Mouse (Mus musculus) limb, embryonic 15.5 days (tissue): ENCODE measurements at regions not wholly inside any gene's neighbourhood (a gene's known extent, or its start where the extent isn't known, plus 50 kb on each side); places are given as distances from the start of the nearest gene placed in this dataset.

Source experiments
- ATAC-seq: fragments of 200-750 bp; cut with Nextera tagmentation; 2 replicates; pipeline ENCODE4 v1.8.0; 2017; ENCODE audit warnings: low read depth, moderate TSS enrichment; ENCODE audit not compliant: insufficient number of reproducible peaks, low FRiP score, low TSS enrichment
- H3K27ac ChIP-seq: fragments of 300-500 bp; sonication (generic); 2 replicates; pipeline ENCODE4 v1.5.1; 2015; ENCODE audit warnings: moderate library complexity, mild to moderate bottlenecking, inconsistent platforms
- H3K27me3 ChIP-seq: fragments of 300-500 bp; sonication (generic); 2 replicates; pipeline ENCODE4 v1.6.1; 2015; ENCODE audit warnings: inconsistent platforms
- H3K36me3 ChIP-seq: fragments of 300-500 bp; sonication (generic); 2 replicates; pipeline ENCODE4 v1.6.1; 2015; ENCODE audit warnings: inconsistent platforms
- H3K4me1 ChIP-seq: fragments of 300-500 bp; sonication (generic); 2 replicates; pipeline ENCODE4 v1.6.1; 2015; ENCODE audit warnings: inconsistent platforms
- H3K4me2 ChIP-seq: fragments of 300-500 bp; sonication (generic); 2 replicates; pipeline ENCODE4 v1.6.1; 2015; ENCODE audit warnings: mild to moderate bottlenecking, inconsistent platforms
- H3K4me3 ChIP-seq: fragments of 300-500 bp; sonication (generic); 2 replicates; pipeline ENCODE4 v1.5.1; 2015; ENCODE audit warnings: mild to moderate bottlenecking, inconsistent platforms
- H3K9ac ChIP-seq: fragments of 300-500 bp; sonication (generic); 2 replicates; pipeline ENCODE4 v1.6.1; 2015; ENCODE audit warnings: inconsistent platforms
- H3K9me3 ChIP-seq: fragments of 300-500 bp; sonication (generic); 2 replicates; pipeline ENCODE4 v1.6.1; 2016; ENCODE audit warnings: inconsistent platforms
- WGBS: fragments of 180-500 bp; shearing (Covaris S2); methylation state at CpG from one replicate; pipeline ENCODE4 v1.1.7; 2015; 5-methylcytosine and 5-hydroxymethylcytosine counted together

DNA sequence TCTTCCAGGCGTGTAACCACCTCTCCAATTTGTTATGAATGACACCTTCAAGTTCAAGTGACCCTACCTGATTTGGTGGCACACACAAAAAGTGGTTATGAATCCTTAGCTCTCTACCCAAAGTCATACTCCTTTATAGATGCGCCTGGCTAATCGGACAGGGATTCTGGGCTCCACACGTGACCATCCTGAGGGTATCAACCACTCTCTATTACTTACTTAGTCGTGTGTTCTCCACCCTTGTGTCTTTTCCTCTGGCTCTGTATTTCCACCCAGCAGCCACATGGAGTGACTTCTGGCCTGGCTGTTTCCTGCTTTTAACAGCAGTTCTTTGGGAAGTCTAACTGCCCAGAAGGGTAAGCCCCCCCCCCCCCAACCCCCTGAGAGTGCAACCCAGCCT is 127.4 kb upstream of the Klf14 start:
- Histone ChIP-seq H3K9ac (no peak overlapping the region), H3K4me2 (no peak overlapping the region), H3K27ac (no peak overlapping the region), H3K36me3 (no peaks in the 10 kb centered on the region), H3K4me3 (no peak overlapping the region), H3K27me3 (no peaks in the 10 kb centered on the region), H3K9me3 (no peaks in the 10 kb centered on the region), H3K4me1 (peaks cover 36% of the 10 kb centered on the region)
- 84% methylated on average over 5 of the region's 5 CpGs for WGBS
- ATAC-seq: no peak

DNA sequence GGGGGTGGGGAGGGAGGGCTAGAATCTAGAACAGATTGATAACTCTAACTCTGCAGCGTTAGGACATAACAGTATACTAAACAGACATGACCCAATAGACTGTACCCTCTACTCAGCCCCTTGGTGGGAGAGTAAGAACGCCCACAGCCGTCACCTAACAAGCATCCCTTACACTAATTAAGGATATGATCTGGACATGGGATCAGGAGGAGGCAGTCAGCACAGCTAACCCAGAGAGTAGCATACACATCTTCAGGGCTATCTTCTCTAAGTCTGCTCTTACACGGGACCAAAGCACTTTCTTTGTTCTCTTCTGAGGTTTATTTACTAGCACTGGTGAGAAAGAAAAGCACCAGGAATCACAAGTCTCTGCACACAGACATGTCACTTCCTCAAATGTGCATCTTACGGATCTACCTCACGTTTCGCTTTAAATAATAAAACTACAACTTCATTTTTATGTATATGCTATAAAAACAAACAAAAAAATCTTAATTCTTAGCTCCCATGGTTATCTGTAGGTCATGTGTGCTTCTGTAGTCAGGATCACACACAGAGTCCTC is 128.0 kb upstream of the Klf14 start:
- H3K27me3 ChIP-seq: no peaks in the 10 kb centered on the region
- H3K9ac ChIP-seq: no peak overlapping the region
- 69% methylated on average over 7 of the region's 7 CpGs for WGBS
- H3K9me3 ChIP-seq: no peaks in the 10 kb centered on the region
- ATAC-seq: no peak
- H3K27ac ChIP-seq: no peak overlapping the region
- peaks cover 36% of the 10 kb centered on the region for H3K4me1 ChIP-seq
- H3K36me3 ChIP-seq: no peaks in the 10 kb centered on the region
- no peak overlapping the region for H3K4me2 ChIP-seq
- no peak overlapping the region for H3K4me3 ChIP-seq

DNA sequence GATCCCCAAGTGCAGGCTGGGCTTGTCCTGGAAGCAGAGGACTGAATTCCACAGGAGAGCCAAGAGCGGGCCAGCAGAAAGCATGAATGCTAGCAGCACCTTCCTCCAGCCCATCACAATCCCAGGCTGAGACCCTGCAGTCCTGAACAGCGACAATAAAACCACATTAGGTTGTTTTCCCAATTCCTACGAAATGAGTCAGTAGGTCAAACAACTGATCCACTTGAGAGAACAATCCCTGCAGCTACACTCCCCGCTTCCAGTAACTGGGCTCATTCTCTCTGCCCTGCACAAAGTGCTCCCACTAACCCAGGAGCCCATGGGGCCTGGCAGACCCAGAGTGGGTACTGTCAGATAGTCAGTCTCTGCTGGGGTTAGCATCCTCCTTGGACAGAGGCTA is 128.6 kb upstream of the Klf14 start:
- Histone ChIP-seq H3K4me1 (peaks cover 29% of the 10 kb centered on the region), H3K4me3 (no peak overlapping the region), H3K9me3 (no peaks in the 10 kb centered on the region), H3K36me3 (no peaks in the 10 kb centered on the region), H3K27me3 (no peaks in the 10 kb centered on the region), H3K9ac (no peak overlapping the region), H3K4me2 (no peak overlapping the region), H3K27ac (no peak overlapping the region)
- no peak for ATAC-seq
- WGBS: 59% methylated on average over 4 of the region's 4 CpGs

DNA sequence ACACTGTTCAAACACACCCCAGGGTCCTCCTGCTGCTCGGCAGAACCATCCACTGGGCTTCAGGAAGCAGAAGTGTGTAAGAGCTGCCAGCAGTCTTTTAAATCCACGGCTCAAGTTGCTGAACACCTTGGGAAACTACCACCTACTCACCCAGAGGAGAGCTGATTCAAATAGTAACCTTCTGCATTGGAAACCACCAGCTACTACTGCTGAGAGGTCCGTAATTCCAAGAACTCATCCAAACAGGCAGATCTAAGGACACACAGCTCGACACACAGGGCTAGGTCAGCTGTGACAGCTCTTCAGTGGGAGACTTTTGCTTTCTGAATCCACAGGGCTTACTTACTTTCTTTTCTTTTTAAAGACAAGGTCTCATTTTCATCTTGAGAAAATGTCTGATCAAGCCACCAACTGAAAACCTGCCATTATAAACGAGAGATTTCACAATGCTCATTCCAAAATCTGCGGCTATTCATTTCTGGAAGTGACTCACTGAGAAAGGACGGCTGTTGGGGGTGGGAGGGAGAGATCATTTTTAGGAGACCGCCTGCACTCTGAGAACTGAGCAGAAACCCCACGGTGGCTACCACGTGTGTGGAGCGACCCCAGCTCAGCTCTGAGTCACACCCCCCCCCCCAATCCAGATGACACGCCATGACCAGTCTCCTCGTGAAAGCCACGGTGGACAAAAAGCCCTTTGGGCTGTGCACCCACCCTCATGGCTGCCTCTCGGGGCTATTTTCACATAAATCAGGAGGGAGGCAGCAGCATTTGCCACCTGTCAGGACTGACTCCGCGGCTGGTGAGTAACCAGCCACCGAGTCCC is 129.5 kb upstream of the Klf14 start:
- Histone ChIP-seq H3K36me3 (no peaks in the 10 kb centered on the region), H3K9ac (no peak overlapping the region), H3K4me1 (peaks cover 22% of the 10 kb centered on the region), H3K27ac (0 out of 2 replicates have a peak overlapping the region, but pooled peaks have one; percentile 17), H3K9me3 (no peaks in the 10 kb centered on the region), H3K4me3 (peak overlapping the region; percentile 23), H3K4me2 (peak overlapping the region; percentile 56), H3K27me3 (no peaks in the 10 kb centered on the region)
- 13% methylated on average over 18 of the region's 18 CpGs for WGBS
- no peak for ATAC-seq

DNA sequence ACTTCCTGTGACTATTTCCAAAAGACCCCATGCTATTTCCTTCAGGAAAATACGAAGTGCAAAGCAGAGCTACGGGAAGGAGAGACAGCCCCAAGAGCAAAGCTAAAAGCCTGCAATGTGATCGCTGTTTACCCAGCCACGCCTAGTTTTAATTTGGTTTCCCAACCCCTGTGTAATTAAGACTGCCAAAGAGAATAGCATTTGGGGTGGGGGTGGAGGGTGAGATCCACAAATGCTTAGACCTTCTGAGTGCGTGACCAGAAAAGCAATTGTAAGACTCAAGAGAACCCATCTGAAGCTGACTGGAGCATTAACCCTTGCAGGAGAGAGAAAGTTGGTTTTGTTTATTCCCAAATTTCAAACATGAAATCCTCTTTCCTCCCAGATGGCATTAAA is 130.1 kb upstream of the Klf14 start:
- no peaks in the 10 kb centered on the region for H3K27me3 ChIP-seq
- peak overlapping the region; percentile 56 for H3K4me2 ChIP-seq
- 13% methylated on average over 5 of the region's 5 CpGs for WGBS
- no peaks in the 10 kb centered on the region for H3K36me3 ChIP-seq
- H3K27ac ChIP-seq: 0 out of 2 replicates have a peak overlapping the region, but pooled peaks have one; percentile 17
- H3K9ac ChIP-seq: no peak overlapping the region
- peaks cover 19% of the 10 kb centered on the region for H3K4me1 ChIP-seq
- peak overlapping the region; percentile 23 for H3K4me3 ChIP-seq
- H3K9me3 ChIP-seq: no peaks in the 10 kb centered on the region
- ATAC-seq: no peak

DNA sequence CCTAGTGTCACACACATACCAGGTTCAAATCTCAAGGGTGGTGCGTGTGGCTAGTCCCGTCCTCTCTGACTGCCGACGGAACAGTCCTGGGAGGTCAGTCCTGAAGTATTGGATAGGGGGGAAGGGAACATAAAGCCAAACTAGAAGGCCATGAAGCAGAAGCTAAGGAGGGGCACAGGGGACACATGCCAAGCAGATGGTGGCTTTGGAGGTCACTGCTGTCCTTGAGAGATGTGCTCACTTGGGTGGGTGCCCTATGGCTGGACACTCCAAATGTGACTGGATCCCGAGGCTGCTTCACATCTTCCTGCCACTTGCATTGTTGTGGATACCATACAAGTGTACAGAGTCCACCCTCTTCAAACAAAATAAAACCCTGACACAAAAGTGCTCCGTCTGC is 131.4 kb upstream of the Klf14 start:
- H3K9me3 ChIP-seq: no peaks in the 10 kb centered on the region
- no peak overlapping the region for H3K27ac ChIP-seq
- no peak overlapping the region for H3K9ac ChIP-seq
- H3K4me2 ChIP-seq: no peak overlapping the region
- 89% methylated on average over 6 of the region's 6 CpGs for WGBS
- no peaks in the 10 kb centered on the region for H3K36me3 ChIP-seq
- no peaks in the 10 kb centered on the region for H3K27me3 ChIP-seq
- H3K4me1 ChIP-seq: peaks cover 19% of the 10 kb centered on the region
- no peak overlapping the region for H3K4me3 ChIP-seq
- ATAC-seq: no peak

DNA sequence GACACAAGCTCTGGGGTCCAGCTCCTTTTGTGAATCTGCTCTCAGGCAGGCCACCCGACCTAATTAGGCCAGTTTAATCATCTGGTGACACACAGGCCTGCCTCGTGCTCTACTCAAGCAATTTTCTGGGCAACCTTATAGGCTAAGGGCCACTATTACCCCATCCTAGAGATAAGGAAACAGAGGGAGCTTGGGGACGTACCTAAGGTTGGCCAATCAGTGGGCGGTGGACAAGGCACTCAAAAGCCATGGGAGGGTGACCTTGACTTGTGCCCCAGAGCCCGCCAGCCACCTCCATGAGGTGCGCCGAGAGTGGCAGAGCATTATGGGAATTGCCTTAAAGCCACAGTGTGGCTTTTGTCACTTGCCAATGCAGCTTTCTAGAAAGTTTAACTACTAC is 131.9 kb upstream of the Klf14 start:
- no peaks in the 10 kb centered on the region for H3K36me3 ChIP-seq
- WGBS: 75% methylated on average over 7 of the region's 7 CpGs
- no peaks in the 10 kb centered on the region for H3K27me3 ChIP-seq
- no peak overlapping the region for H3K9ac ChIP-seq
- no peak for ATAC-seq
- H3K27ac ChIP-seq: no peak overlapping the region
- no peak overlapping the region for H3K4me2 ChIP-seq
- peaks cover 19% of the 10 kb centered on the region for H3K4me1 ChIP-seq
- no peaks in the 10 kb centered on the region for H3K9me3 ChIP-seq
- H3K4me3 ChIP-seq: no peak overlapping the region

DNA sequence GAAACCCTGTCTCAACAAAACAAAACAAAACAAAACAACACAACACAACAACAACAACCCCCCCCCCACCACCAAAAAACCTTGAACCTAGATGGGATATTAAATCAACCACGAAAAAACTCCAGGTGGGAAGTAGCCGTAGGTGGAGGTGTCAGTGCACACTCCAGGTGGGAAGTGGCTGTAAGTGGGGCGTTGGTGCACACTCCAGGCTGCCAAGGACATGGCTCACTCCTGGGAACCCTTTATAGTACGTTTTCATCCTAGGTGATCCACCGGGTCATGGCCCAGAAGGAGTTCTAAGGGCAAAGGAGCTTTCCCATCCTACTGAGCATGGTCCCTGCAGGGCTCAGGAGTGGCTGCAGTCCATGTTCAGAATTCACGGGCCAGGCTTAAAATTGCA is 133.4 kb upstream of the Klf14 start:
- Histone ChIP-seq H3K36me3 (no peaks in the 10 kb centered on the region), H3K4me1 (peaks cover 30% of the 10 kb centered on the region), H3K27ac (no peak overlapping the region), H3K9ac (no peak overlapping the region), H3K9me3 (no peaks in the 10 kb centered on the region), H3K4me2 (no peak overlapping the region), H3K27me3 (no peaks in the 10 kb centered on the region), H3K4me3 (no peak overlapping the region)
- no peak for ATAC-seq
- 80% methylated on average over 6 of the region's 6 CpGs for WGBS

DNA sequence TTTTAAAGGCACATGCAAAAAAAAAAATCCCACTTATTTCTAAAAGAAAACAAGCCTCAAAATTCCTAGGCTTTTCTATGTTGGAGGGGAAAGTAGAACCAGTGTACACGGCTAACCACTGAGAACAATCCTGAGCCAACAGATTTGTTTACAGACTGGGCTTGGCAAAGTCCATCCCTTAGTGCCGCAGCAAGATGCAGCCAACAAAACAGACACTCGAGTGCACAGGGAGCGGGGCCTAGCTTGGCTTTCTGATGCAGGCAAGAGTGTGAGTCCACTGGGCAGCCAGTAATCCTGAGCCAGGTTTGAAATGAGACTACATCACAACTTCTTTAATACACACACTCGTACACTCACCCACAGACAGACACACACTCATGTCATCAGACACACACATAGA is 133.9 kb upstream of the Klf14 start:
- Histone ChIP-seq H3K4me2 (no peak overlapping the region), H3K27ac (no peak overlapping the region), H3K9ac (no peak overlapping the region), H3K27me3 (no peaks in the 10 kb centered on the region), H3K4me3 (no peak overlapping the region), H3K4me1 (peaks cover 30% of the 10 kb centered on the region), H3K9me3 (no peaks in the 10 kb centered on the region), H3K36me3 (no peaks in the 10 kb centered on the region)
- 70% methylated on average over 5 of the region's 5 CpGs for WGBS
- no peak for ATAC-seq

DNA sequence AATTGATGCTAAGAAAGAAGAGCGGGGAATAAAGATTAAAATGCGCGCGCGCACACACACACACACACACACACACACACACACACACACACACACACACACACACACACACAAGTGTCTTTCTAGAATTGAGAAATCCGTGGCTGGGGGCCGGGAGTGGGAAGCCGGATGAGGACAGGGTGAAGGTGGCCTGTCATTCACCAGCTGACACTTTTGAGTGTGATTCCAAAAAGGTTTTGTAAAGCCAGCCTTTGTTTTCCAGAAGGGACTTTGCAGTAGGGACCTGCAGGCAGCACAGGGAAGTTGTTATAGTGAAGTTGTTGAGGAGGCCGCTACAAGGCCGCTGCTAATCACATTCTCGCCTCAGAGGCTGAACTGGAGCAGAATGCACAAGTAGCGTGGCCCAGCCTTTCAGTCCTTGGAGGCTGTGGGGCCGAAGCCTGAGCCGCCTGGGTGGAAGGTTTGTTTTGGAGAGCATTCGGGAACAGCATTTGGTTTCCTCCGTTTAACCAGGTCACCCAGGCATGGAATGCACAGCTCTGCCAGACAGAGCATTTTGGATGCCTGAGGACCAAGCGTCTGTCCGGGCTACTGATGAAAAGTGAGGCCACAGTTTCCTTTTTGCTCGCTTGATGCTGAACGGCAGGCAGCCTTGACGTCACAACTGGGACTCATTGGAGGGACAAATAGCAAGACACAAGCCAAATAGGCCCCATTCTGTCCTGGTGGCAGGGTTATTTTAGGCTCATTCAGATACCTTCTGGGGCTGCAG is 137.3 kb upstream of the Klf14 start:
- WGBS: 55% methylated on average over 17 of the region's 21 CpGs
- H3K4me2 ChIP-seq: no peak overlapping the region
- H3K36me3 ChIP-seq: no peaks in the 10 kb centered on the region
- ATAC-seq: no peak
- H3K4me3 ChIP-seq: no peak overlapping the region
- H3K27ac ChIP-seq: 0 out of 2 replicates have a peak overlapping the region, but pooled peaks have one; percentile 1
- no peaks in the 10 kb centered on the region for H3K9me3 ChIP-seq
- H3K9ac ChIP-seq: no peak overlapping the region
- H3K4me1 ChIP-seq: peaks cover 13% of the 10 kb centered on the region
- no peaks in the 10 kb centered on the region for H3K27me3 ChIP-seq

DNA sequence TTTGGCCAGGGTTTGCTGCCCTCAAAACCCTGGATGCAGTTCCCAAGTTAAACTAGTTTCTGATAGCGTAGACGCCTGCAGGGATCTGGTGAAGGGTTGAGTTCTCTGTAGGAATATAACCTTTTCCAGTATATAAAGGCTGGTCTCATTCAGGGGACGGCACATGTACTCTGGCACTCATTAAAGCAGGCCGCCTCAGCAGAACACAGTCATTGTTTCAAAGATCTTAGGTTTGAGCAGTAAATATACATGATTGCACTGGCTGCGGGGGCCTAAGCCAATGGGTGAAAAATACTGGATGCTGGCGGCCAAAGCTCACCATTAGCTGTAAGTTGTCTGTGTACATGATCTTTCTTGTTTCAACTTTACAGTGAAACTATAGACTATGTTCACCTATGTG is 137.9 kb upstream of the Klf14 start:
- WGBS: 61% methylated on average over 6 of the region's 6 CpGs
- Histone ChIP-seq H3K9me3 (no peaks in the 10 kb centered on the region), H3K4me3 (no peak overlapping the region), H3K4me1 (peaks cover 13% of the 10 kb centered on the region), H3K27ac (0 out of 2 replicates have a peak overlapping the region, but pooled peaks have one; percentile 1), H3K36me3 (no peaks in the 10 kb centered on the region), H3K27me3 (no peaks in the 10 kb centered on the region), H3K4me2 (no peak overlapping the region), H3K9ac (no peak overlapping the region)
- no peak for ATAC-seq

DNA sequence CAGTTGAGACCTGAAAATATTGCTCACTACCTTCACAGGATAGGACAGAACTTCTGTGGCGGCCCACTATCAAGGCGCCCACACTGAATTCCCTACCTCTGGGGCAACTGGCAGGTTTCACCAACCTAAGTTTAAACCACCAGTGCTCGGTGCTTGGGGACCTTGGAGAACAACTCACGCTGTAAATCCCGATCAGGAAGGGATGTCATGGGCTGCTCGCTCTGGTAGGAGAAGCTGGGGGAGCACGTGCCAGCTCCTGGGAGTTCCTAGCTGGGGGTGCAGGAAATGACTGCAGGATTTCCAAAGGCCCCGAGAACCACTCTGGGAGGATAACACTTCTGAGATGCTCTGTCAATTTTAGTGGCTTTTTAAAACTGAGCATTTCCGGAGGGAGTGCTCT is 138.4 kb upstream of the Klf14 start:
- Histone ChIP-seq H3K4me2 (no peak overlapping the region), H3K9ac (no peak overlapping the region), H3K27me3 (no peaks in the 10 kb centered on the region), H3K9me3 (no peaks in the 10 kb centered on the region), H3K4me3 (no peak overlapping the region), H3K4me1 (peaks cover 13% of the 10 kb centered on the region), H3K36me3 (no peaks in the 10 kb centered on the region), H3K27ac (no peak overlapping the region)
- 61% methylated on average over 9 of the region's 9 CpGs for WGBS
- no peak for ATAC-seq
